Mouse (Mus musculus) 3134 (cell line): ENCODE measurements at regions not wholly inside any gene's neighbourhood (a gene's known extent, or its start where the extent isn't known, plus 50 kb on each side); places are given as distances from the start of the nearest gene placed in this dataset.

ENCODE experiments used
- DNase-seq: peaks from one replicate; pipeline ENCODE4 v3.0.0-alpha.2; 2011; ENCODE audit warnings: low spot score; ENCODE audit not compliant: insufficient read length; ENCODE audit errors: extremely low read depth

DNA sequence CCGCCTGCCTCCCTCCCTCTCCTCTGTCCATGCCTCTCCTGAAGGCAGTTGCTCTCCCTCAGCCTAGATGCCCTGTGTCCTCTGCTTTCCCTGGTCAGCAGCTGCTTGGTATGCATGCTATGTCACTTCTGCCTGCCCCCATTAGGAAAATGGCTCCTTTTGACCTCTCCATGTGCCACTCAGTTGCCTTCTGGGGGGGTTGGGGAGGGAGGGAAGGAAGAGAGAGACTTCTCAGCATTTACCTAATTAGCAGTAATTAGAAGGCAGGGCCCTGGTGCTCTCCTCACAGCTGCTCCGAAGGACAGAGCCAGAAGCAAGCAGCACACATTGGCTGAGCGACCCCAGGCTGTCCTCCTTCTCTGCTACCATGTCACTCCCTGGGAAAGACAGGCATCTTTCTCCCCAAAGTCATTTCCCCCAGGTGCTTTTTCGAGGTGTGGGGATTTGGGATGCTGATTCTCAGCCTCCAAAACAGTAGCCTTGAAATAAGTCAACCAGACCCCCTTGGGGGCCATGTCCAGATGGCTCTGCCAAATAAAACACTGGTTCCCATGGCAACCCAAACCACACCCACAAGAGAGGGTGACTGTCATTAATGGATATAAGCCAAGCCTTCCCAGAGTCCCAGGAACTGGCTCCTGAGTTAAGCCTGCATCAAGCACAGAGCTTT is 145.7 kb upstream of the Cadm1 start:
- DNase-seq, result no peak

DNA sequence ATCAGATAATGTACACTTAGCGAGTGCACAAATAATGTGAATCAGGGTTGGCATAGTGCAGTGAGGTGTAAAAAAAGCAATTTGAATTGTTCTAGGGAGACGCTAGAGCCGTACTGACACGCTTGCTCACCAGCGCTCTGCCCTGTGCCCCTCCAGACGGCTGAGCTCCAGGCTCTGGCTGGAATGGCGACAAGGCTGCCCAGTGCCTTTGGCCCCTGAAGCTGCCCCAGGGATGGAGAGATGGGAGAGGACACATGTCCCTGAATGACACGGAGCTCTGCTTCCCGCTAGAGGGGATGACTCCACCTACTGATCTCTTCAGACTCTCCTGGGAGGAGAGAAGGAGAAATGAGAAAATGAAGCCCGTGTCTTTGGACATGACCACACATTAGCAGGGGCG is 143.3 kb upstream of the Cadm1 start:
- no peak for DNase-seq

DNA sequence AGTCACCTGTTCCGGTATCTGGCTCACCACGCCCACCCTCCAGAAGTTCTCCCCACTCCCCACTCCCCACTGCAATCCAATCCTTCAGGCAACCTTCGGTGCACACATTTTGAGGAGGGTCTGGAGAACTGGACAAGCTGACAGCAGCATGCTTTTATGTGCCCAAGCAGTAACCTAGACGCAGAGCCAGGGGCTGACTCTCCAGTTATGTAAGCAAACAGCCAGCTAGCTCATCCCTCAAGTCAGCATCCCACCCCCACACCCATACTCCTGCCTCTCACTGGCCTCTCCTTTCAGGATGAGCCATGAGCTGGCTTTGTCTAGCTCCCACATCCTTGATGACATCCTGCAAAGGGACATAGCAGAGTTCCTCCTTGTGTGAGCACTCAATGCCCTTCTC is 142.8 kb upstream of the Cadm1 start:
- DNase-seq, result no peak

DNA sequence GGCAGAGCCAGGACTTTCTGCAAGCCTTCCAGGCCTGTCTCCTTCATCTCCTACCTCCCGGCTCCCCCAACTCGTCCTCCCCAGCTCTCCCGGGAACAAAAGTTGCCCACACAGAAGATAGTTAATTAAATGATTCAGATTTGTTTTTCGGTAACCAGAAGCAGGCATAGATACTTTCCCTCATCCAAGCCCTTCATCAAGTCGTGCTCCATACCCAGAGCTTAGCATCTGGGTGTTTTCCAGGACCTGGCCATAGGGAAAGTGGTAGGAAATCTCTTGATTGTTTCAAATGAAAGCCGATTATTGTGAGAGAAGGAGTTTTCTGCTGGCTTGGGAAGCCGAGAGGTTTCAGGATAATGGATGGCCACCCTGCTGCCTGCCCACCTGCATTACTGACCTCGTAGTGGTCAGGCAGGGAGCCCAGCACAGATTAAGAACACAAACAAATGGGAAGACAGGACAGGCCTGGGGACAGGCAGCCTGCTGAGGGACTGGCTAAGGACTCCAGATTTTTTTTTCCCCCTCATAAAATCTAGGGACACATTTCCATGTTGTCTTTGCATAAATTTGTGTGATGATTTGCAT is 142.2 kb upstream of the Cadm1 start:
- no peak for DNase-seq

DNA sequence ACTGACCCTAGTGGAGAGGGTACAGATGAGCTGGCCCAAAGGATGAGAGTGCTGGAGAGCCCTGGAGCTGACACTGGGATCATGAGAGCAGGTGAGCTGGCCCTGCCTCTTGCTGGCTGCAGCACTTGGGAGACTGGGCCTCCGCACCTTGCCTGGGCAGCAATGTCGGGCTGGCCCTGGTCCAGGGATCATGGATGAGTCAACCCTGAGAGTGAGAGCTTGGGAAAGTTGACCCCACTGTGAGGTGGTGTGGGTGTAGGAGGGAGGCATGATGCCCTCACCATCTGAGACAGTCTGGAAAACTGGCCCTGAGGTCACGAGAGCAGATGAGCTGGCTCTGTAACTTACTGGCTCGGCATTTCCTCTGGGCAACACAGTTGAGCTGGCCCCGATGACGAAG is 140.1 kb upstream of the Cadm1 start:
- no peak for DNase-seq

DNA sequence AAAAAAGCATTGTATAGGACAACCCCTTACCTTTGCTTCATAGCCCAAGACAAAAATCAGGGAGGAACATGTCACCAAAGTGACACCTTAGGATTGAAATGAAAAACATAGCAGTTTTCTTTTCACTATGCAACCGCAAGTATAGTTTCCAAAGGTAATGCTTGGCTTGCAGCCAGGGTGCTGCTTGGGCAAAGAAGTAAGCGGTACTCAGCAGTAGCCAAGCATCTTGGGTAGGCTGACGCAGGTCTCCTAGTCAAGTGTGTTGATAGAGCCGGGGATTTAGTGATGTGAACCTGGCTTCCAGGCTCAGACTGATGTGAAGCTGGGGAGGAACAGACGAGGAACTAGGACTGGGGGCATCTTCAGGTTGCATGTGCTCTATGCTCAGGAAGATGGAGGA is 138.3 kb upstream of the Cadm1 start:
- no peak for DNase-seq

DNA sequence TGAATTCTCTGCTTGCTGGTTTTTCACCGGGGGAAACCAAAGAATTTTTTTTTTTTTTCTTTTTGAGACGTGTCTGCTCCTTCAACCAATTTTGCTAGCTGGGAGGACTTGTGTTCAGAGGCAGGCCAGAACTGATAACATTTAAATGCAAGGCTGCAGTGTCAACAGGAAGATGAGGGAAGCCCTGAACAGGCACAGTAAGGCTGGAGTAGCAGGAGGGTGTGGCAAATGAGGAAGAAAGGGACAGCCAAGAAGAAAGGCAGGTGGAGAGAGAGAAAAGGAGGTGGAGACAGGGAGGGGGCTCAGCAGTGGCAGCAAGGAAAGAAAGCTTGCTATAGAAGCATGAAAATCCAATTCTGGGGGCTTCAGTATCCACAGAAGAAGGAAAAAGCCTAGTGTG is 130.4 kb upstream of the Cadm1 start:
- no peak for DNase-seq

DNA sequence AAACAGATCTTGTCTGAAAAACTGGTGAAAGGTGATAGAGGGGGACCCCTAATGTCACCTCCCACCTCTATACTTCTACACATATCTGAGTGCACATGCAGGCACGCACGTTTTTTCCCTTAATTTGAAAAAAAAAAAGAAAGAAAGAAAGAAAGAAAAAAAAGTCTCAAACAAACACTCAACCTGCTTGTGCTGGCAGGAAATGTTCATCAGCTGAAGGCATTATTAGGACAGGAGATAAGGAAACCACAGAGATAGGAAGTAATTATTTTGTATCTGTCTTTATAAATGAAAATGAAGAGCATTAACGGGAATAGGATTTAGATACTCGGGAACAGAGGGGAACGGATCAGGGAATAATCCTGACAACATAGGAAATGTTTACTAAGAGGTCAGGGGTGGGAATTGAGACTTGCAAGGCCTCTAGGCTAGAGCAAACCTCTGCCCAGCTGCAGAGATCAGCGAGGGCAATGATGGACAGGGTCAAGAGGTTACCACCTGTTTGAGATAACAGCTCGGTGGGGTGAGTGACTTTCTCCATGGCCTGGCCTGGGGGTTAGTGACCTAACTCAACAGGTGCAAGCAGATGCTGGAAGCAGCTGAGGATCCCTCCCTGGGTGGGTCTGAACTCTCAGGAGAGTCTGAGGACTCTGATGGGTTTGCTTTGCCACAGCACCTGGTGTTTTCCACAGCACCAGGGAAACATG is 129.7 kb upstream of the Cadm1 start:
- no peak for DNase-seq

DNA sequence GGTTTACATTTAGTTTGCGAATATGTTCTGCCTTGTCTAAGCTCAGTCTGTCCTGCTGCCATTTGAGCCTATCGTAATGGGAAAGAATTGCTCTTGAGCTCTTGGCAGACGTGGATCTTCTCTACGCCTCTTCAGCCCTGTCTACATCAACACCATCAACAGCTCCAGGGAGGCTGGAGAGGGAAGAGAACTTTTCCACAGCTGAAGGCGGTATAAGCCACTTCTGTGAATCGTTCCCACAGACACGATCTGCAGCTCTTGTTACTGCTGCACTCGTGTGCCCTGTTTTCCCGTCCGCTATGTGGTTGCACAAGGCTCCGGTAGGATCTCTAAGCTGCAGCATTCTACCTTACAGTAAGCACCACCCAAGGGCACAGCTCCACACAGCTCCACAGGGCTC is 128.5 kb upstream of the Cadm1 start:
- no peak for DNase-seq

DNA sequence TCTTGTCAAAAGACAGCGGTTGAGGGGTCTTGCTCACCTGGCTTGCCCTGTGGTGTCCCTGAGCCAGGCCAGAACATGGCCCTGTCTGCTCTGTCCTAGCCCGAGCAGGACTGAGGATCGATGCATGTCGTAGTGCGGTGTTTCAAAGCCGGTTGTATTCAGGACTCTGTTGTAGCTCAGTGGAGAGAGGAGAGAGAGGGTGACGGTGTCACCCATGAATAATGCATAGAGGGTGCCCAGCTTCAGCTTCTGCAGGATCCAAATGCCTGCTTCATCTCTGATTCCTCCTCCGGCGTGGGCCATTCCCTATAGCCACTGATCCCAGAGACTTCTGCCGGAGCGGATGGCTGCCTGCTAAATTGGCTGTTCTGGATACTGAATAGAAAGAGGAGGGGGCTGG is 126.7 kb upstream of the Cadm1 start:
- DNase-seq, result no peak

DNA sequence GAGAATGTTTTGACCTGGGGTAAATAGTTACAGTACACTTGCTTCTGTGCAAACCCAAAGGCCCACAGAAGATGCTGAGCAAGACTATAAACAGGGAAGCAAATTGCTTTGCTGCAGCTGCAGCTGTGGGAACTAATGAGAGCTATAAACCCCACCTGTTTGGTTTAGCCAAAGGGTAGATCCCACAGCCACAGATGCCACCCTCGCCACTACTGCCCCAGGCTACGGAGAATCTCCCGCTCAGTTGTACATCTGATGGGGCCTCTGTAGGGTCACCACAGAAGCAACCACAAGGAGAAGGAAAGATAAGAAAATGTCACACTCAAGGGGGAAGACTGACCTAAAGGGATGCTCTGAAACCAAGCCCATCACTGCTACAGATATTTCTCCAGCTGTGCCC is 125.2 kb upstream of the Cadm1 start:
- no peak for DNase-seq

DNA sequence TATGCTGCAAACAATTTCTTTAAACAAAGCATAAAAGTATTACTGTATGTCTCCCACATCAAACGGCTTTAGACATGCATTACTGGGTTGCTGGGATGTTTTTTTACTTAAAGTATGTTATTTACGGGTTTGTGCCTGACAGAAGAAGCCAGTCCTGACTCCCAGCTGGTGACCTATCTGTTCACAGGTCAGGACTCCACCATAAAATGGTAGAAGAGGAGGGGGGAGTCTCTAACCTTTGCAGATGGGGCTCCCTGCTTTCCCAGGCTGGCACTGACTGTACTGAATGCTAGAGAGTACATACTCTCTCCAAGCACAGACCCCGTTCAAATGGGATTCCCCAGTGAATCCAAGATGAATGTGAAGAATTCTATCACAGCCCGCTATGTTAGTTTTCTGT is 124.4 kb upstream of the Cadm1 start:
- no peak for DNase-seq

DNA sequence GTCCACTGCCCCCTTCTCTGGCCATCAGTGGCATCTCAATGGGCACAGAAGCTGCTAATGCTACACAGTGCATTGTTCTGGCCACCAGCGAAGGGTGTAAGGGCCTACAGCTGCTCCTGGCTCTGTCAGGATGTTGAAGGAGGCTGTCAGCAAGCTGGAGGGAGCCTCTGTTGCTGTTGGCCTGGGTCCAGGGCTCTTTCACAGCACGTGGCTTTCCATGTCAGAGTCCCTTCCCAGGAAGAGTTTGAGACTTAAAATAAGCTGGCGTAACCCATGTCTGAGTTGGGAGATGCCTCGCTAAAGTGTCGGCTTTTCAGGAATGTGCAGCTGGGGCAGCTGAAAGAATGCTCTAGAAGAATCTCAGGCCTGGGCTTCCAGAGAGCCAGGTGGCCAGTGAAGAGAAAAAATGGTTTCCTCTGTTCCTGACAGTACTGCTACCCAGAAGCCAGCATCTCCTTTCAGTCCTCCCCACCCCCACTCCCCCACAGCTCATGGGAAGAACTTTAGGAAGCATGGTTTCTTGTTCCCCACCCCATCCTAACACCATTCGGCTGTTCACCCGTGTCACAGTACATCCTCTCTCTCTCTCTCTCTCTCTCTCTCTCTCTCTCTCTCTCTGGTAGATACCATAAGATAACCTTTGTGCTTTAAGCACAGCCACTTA is 122.8 kb upstream of the Cadm1 start:
- no peak for DNase-seq

DNA sequence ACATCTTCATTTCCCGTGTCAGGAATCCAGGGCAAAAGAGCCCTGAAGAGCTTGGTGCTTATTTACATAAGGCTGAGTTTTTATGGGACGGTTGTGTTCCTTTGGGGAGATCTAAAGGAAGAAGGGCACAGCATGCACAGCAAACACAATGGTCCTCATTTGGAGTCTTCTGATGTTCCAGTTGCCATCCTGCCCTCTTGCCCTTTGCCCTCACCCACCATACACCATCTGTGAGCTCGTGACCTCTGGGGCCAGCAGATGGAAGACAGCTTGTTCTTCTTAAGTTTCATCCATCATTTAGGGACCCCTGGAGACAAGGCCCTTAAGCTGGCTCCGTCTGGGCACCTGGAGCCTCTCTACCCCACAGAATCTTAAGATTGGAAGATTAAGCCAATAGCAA is 121.9 kb upstream of the Cadm1 start:
- DNase-seq, result no peak

DNA sequence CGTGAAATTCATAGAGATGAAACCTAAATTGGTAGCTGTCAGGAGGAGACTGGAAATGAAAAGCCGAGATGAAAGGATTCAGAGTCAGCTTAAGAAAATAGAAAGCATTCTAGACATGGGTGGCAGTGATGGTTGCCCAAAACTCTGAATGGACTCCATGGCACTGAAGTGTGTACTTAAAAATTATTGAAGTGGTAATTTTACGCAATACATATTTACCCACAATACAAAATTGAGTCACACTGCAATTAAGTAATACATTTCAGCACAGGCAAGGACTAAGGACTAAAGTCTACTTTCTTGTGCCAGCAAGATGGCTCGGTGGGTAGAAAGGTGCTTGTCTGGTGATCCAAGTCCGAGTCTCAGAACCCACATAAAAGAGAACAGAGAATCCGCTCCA is 120.4 kb upstream of the Cadm1 start:
- no peak for DNase-seq

DNA sequence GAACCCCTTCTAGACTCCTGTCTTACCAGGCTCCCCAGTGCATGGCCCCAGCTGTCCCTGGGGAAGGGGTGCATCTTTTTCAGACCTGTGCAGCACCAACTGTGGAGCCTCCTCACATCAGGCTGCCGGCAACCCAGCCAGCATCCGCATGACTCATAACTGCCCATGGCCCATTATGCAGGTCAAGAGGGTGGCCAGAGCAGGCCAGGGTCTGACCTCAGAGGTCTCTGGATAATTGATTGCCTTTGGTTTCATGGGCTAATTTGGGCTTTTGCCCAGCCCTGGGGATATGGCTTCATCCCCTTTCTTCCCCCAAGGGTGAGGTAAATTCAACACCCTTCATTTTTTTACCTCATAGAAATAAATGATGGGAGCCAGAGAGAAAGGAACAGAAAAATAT is 117.2 kb upstream of the Cadm1 start:
- no peak for DNase-seq

DNA sequence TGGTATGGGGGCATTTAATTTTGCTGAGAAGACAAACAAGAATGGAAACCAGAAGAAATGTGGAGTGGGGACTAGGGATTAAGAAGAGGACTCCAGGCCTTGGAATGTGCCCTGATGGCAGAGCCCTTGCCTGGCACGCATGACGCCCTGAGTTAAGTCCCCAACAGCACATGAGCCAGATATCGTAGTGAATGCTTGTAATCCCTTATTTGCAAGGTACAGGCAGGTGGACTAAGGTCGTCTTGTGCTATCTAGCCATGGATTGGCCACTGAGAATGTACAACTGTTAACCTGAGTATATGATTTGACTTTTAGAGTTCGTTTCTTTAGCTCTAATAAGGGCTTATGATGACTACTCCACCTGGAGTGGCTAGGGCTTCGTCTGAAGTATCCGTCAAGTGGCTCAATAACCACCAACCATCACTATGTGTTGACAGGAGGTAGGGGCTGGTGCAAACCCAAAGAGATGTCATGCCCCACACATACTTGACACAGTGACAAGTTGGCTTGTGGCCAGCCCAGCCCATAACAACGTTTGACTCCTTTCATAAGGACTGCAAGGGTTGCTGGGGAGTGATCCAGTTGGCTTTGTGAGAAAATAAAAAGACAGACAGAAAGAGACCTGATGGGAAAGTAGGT is 115.5 kb upstream of the Cadm1 start:
- DNase-seq, result no peak

DNA sequence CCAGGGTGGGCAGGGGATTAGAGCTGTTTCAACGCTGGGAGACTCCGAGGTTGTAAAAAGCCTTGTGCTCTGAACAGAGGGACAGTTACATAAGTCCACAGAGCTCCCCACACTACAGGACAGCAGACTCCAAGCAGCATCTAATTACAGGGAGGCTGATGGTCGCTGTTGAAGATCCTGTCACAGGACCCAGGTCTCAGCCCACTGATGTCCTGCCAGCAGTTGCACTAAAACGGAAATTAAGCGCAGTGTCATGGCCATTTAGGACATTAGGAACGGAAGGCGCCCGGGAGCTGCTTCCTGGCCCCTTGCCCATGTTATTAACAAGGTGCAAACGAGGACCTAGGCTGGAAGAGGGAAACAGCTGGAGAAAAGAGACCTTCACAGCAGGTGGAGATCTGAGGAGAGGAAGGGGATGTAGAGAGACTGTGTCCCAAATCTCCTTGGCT is 107.8 kb upstream of the Cadm1 start:
- DNase-seq, result no peak

DNA sequence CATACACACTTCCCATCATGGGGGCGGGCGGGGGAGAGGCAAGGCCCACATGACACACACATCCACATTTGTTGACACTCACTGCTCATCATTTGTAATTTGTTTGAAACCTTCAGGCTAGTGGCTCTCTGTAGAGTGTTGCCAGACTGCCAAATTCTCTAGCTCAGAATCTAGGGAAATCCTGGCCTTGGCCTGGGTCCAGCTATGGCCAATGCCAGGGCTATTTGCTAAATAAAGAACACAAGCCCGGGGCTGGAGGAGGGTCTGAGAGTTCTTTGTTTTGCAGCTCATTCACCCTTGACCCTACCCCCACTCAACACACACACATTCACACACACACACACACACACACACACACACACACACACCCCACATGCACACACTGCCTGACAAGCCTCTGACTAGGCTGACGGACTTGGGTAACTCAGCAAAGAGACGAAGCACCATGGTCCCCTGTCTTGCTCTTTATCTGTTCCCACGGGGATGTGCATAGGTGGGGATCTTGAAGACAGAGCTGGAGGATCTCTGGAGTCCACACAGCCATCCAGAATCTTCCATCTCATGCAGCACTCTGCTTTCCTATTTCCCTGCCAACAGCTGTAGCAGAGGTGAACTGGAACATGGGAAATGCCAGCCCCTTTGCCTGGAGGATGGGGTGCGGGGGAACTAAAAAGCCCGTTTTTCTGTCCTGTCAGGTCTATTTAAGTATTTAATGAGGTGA is 107.1 kb upstream of the Cadm1 start:
- DNase-seq, result no peak

DNA sequence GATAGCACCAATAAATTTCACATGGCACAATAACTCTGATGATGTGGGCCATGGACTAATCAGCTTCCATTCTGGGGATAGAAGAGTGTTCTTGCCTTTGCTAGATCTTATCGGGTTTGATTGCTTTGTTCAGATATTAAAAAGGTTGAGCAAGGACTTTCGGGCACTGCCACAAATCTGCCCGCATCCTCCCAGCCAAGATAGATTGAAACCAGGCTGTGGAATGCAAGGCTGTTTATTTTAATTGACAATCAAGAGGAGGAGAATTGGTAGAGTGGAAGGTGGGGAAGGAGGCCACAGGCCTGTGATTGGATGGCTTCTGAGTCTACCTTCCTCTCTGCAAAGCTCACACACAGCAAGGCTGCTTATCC is 106.5 kb upstream of the Cadm1 start:
- no peak for DNase-seq

DNA sequence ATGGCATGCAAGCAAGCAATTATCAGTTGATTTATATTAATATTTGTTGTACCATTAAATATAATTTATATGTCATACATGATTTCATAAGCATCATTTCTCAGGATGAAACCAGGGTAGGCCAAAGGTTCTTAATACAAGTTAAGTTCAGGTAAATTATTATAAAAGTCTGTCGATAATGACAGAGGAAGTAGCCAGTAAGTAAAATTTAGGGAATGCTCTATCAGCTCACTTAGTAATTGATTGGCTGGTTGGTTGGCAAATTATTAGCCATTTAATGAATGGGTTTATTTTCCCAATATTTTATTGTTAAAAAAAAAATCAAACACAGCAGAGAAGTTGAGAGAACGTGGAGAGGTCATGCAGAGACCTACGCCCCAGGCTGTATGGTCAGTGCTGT is 105.8 kb upstream of the Cadm1 start:
- no peak for DNase-seq
